Mouse (Mus musculus) forebrain, embryonic 16.5 days (tissue): ENCODE results near the gene Kctd11. TPM values are rescaled to one million over a fixed set of nuclear protein-coding genes. Genes with fewer than 3 reads are reported as not detected.
"Not testable (repeated sequence)": the region's sequence is repeated elsewhere in the genome, so short reads cannot be mapped to it uniquely, and the experiment has no call there.

Source experiments
- ATAC-seq: fragments of 200-750 bp; cut with Nextera tagmentation; 2 replicates; pipeline ENCODE4 v1.8.0; 2017; ENCODE audit warnings: mild to moderate bottlenecking, moderate library complexity
- H3K27ac ChIP-seq: fragments of 300-500 bp; sonication (generic); 2 replicates; pipeline ENCODE4 v1.5.1; 2014; ENCODE audit warnings: low read length, control low read depth
- H3K27me3 ChIP-seq: fragments of 300-500 bp; sonication (generic); replicated peaks from 2 replicates; pipeline ENCODE4 v1.6.1; 2014; ENCODE audit warnings: low read length; ENCODE audit not compliant: control insufficient read depth, insufficient read depth
- H3K36me3 ChIP-seq: fragments of 300-500 bp; sonication (generic); 2 replicates; pipeline ENCODE4 v1.6.1; 2014; ENCODE audit not compliant: control insufficient read depth, insufficient read depth
- H3K4me1 ChIP-seq: fragments of 300-500 bp; sonication (generic); replicated peaks from 2 replicates; pipeline ENCODE4 v1.6.1; 2014; ENCODE audit warnings: low read length; ENCODE audit not compliant: control insufficient read depth, insufficient read depth
- H3K4me2 ChIP-seq: fragments of 300-500 bp; sonication (generic); 2 replicates; pipeline ENCODE4 v1.6.1; 2014; ENCODE audit warnings: mild to moderate bottlenecking, low read length, control low read depth
- H3K4me3 ChIP-seq: fragments of 300-500 bp; sonication (generic); replicated peaks from 2 replicates; pipeline ENCODE4 v1.5.1; 2014; ENCODE audit warnings: mild to moderate bottlenecking, low read length, control low read depth
- H3K9ac ChIP-seq: fragments of 300-500 bp; sonication (generic); replicated peaks from 2 replicates; pipeline ENCODE4 v1.6.1; 2014; ENCODE audit warnings: low read depth, low read length, control low read depth
- H3K9me3 ChIP-seq: fragments of 300-500 bp; sonication (generic); 2 replicates; pipeline ENCODE4 v1.6.1; 2016; ENCODE audit warnings: low read length; ENCODE audit not compliant: control insufficient read depth
- WGBS: fragments of 180-500 bp; shearing (Covaris S2); extraction: QIAGEN DNeasy Blood & Tissue Kit; methylation state at CpG from one replicate; pipeline ENCODE4 v1.1.7; 2014; 5-methylcytosine and 5-hydroxymethylcytosine counted together
- polyA plus RNA-seq: library from polyadenylated mRNA; unstranded; fragments of >200 nt; fragmentation: Nextera tagmentation; extraction: Ambion mirVana; gene quantifications from 2 replicates; pipeline ENCODE4 v1.2.1, GENCODE M21; 2015

The Kctd11 gene
- 1.3 and 1.9 TPM in 2 replicates for polyA plus RNA-seq

DNA sequence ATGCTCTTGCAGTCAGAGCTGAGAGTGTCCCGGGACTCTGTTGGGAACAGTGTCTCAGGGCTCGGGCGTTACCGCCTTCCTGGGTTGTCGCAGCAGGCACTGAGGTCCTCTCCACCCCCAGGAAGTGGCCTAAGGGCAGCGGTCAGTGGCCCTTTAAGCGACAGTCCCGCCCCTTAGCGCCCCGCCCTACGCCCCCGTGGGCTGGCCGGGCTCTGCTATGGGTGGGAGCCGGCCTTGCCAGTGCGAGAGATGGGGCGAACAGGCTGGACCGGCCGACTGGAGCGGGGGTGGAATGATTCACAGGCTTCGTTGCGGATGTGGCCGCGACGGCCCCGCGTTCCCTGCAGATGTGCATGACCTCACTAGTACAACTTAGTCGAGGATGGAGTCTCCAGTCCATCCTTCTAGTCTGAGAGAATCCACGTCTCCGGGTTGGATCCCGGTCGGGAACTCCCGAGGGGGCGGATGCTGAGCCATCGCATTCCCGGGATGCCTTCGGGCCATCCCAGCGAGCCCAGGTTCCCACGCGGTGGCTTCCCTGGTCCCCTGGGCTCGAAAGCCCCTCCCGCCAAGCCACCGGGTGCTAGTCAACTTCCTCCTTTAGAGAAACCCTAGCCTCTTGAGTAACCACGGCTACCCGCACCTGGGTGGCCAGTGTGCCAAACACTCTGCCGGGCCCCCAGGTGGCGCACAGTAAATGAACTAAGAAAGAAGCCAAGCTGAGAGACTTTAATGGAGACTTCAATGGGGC, at the start of gene Kctd11:
Gene Kctd11 (minus strand): TSS at position 554 of the 751 bp plus-strand sequence.
- peak; percentile 78 for ATAC-seq
- Histone ChIP-seq H3K4me2 (peak within 1 kb of the TSS; percentile 72), H3K4me3 (peak within 1 kb of the TSS; percentile 44), H3K4me1 (peaks cover 16% of the 10 kb centered on the region), H3K27ac (0 out of 2 replicates have a peak within 1 kb of the TSS, but pooled peaks have one; percentile 16), H3K9me3 (no peaks in the 10 kb centered on the region), H3K9ac (peak within 1 kb of the TSS; percentile 59), H3K36me3 (no peaks in the 10 kb centered on the region), H3K27me3 (peaks cover 5% of the 10 kb centered on the region; the same call in 1 of the 2 replicates)
- WGBS, result under 1% methylated on average over 46 of the region's 46 CpGs

DNA sequence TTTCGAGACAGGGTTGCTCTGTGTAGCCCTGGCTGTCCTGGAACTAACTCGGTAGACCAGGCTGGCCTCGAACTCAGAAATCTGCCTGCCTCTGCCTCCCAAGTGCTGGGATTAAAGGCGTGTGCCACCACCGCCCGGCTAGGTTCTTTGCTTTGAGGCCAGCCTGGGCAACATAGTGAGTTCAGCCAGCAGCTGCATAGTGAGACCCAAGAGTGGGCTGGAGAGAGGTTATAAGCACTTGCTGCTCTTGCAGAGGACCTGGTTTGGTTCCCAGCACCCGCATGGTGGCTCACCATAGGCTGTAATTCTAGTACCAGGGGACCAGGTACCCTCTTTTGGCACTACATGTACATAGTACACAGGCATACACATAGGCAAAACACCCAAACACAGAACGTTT, 49.0 kb upstream of the Kctd11 start:
- WGBS, result 91% methylated on average over 8 of the region's 8 CpGs
- H3K9me3 ChIP-seq, result not testable (repeated sequence)

DNA sequence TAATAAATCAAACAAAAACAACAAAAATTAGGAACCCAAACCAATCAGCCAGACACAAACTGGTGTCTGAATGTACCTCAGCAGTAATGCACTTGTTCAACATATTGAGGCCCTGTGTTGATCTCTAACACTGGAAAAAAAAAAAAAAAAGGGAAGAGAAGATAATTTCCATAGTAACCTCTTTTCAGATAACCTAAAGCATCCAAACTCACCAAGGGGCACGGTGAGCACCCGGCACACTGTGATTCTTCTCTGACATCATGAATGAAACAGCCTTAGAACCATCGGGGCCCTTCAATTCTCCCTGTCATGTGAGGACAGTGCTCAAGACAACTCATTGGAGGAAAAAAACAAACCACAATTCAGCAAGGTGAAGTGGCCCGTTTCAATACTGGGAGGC, 48.5 kb upstream of the Kctd11 start:
- 88% methylated on average over 4 of the region's 4 CpGs for WGBS
- Histone ChIP-seq H3K36me3 (no peaks in the 10 kb centered on the region), H3K9ac (no peak overlapping the region), H3K27ac (no peak overlapping the region), H3K4me3 (no peak overlapping the region), H3K4me1 (peaks cover 7% of the 10 kb centered on the region), H3K9me3 (no peaks in the 10 kb centered on the region), H3K4me2 (no peak overlapping the region), H3K27me3 (no peaks in the 10 kb centered on the region)
- ATAC-seq, result no peak

More for the DNA sequence above, 49.0 kb upstream of the Kctd11 start:
- H3K4me3 ChIP-seq, ATAC-seq, H3K27ac ChIP-seq, H3K4me1 ChIP-seq, H3K9ac ChIP-seq, H3K36me3 ChIP-seq, H3K27me3 ChIP-seq, H3K4me2 ChIP-seq: not testable (repeated sequence)

DNA sequence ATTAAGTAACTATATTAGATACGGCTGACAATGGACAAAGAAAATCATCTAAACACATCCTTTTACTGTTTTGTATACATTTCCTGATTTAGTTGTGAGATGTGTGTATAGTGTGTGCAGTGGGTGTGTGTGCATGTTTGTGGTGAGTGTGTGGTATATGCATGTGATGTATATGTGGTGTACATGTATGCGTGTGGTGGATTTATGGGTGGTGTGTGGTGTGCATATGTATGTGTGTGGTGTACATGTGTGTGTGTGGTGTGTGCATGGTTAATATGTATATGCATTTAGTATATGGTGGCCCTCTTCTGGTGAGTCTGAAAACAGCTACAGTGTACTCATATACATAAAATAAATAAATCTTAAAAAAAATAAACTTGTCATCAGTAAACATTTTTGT, 46.3 kb upstream of the Kctd11 start:
- no peaks in the 10 kb centered on the region for H3K27me3 ChIP-seq
- no peak for ATAC-seq
- 98% methylated on average over 2 of the region's 2 CpGs for WGBS
- no peak overlapping the region for H3K4me3 ChIP-seq
- no peak overlapping the region for H3K27ac ChIP-seq
- no peak overlapping the region for H3K4me2 ChIP-seq
- no peaks in the 10 kb centered on the region for H3K36me3 ChIP-seq
- H3K9ac ChIP-seq, result no peak overlapping the region
- peaks cover under 1% of the 10 kb centered on the region for H3K4me1 ChIP-seq
- H3K9me3 ChIP-seq, result no peaks in the 10 kb centered on the region

DNA sequence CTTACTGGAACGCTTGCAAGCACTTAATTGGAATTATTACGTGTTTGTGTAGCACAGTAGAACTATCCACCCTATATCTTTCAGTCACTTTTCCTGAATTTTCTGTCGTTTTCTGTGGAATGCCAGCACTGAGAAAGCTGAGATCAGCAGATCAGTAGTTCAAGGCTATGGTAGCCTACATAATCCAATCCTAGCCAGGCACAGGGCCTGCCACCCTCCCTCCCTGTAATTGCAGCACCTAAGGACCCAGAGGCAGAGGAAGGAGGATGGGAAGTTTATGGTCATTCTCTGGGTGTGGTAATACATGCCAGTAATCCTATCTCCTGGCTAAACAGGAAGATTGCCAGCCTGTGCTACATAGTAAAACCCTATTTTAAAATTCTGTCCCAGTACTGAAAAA, 41.6 kb upstream of the Kctd11 start:
- H3K36me3 ChIP-seq, result peaks cover 9% of the 10 kb centered on the region
- WGBS, result 60% methylated on average over 3 of the region's 3 CpGs
- H3K4me3 ChIP-seq, result no peak overlapping the region
- no peaks in the 10 kb centered on the region for H3K9me3 ChIP-seq
- H3K4me1 ChIP-seq, result peaks cover 21% of the 10 kb centered on the region
- no peak overlapping the region for H3K4me2 ChIP-seq
- no peak overlapping the region for H3K27ac ChIP-seq
- no peak for ATAC-seq
- H3K27me3 ChIP-seq, result no peaks in the 10 kb centered on the region
- no peak overlapping the region for H3K9ac ChIP-seq

DNA sequence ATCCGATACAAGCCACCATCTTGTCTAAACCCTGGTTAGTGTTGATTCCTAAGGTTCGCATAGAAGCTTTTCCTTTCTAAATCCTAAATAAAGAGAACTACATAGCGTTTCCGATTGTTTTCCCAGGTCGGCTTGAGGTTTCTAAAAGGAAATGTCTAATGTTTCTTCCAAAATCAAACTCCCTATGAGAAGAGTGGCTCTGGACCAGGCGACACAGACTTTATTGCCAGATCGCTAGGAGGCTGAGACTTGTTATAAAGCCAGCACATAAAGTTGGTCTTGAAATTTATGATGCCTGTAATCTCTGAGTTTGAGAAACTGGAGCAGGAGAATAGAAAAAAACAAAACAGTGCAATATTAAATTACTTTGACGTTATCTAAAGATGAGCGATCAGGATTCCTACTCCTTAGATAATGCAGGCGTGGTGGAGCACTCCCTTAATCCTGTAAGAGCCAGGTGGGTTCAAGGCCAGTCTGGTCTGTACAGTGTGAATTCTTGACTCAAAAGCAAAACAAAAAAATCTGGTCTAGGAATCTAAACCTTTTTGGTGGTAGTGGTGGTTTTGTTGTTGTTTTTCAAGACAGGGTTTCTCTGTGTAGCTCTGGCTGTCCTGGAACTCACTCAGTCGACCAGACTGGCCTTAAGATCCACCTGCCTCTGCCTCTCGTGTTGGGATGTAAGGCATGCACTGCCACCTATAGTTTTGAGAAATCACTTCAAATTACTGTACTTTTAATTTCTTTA, 41.0 kb upstream of the Kctd11 start:
- Histone ChIP-seq H3K9ac (peak overlapping the region; percentile 64), H3K4me1 (peaks cover 21% of the 10 kb centered on the region), H3K4me3 (peak overlapping the region; percentile 61), H3K27me3 (no peaks in the 10 kb centered on the region), H3K9me3 (no peaks in the 10 kb centered on the region), H3K4me2 (peak overlapping the region; percentile 79), H3K27ac (peak overlapping the region; percentile 98), H3K36me3 (peaks cover 15% of the 10 kb centered on the region)
- WGBS, result 2% methylated on average over 12 of the region's 12 CpGs
- ATAC-seq, result no peak

DNA sequence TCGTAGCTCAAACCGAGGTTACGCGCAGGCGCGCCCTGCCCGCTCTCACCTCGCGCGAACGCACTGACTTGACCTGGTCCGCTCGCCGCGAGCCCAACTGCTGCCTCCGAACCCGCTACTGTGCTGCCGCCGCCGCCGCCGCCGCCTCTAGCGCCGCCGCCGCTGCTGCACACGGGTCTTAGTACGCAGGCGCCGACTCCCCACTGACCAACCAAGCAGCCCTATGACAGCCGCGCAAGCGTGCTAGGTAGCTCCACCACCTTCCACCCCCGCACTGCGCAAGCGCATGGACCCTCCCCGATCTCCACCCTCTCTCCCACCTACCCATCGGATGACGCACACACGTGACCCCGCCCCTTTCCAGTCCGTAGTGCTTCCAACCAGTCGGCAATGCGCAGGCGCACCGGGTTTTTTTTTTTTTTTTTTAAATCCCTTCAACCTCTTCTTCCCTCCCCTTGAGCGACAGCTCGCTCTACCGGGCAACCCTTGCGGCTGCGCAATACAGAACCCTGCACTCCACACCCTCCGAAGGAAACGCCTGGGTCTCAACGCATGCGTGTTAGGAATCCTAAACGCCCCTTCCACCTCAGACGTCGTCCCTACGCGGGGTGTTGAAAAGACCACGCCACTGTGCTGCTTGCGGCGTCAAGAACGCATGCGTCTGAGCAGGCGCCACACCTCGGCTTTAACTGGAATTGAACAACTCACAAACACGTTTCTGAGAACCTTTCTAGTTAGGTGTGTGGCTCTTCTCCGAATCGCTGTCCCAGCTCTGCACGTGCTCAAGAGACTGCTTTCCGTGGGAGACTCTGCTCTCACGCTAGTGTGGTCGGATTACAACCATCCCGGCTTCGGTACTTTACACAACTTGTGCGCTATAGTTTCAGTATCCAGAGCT, 40.2 kb upstream of the Kctd11 start, which contains the start of gene Eif5a:
Gene Eif5a (minus strand): TSS at position 845 of the 898 bp plus-strand sequence.
- peak within 1 kb of the TSS; percentile 89 for H3K9ac ChIP-seq
- peak within 1 kb of the TSS; percentile 97 for H3K4me2 ChIP-seq
- peak within 1 kb of the TSS; percentile 87 for H3K4me3 ChIP-seq
- no peaks in the 10 kb centered on the region for H3K9me3 ChIP-seq
- peaks cover 21% of the 10 kb centered on the region for H3K4me1 ChIP-seq
- H3K27ac ChIP-seq, result peak within 1 kb of the TSS; percentile 98
- peaks cover 17% of the 10 kb centered on the region for H3K36me3 ChIP-seq
- ATAC-seq, result peak; percentile 98
- under 1% methylated on average over 78 of the region's 78 CpGs for WGBS
- no peaks in the 10 kb centered on the region for H3K27me3 ChIP-seq

DNA sequence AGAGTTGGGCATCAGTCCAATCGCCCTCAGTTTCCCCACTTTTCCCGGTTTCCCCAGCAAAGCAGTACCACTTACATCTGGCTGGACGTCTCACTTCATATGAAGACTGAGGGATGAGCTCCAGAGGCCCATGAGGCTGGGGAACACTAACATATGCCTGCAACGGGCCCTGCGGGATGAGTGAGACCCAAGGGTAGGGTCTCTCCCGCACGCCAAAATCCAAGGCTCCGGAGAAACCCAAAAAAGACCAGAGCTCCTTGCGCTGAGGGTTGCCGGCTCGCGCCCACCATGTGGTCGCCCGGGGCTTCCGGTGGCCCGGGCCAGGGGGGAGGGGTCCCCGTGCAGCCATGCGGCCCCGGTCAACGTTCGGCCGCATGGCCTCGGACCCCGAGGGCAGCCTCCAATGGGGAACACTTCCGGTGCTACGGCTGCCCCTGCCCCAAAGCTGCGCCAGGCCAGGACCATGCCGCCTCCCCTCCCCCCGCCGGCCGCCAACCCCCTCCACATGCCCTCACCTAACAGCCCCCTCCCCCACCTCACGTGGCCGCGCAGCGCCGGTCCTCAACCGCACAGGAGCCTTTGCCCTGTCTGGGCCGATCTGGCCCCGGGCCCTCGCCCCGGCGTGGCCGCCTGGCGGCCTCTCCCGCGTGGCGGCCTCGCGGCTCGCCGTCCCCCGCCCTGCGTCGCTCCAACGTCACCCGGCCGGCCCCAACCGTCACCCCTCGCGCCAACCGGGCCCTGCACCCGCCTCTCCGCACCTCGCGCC, 39.2 kb upstream of the Kctd11 start:
- H3K27ac ChIP-seq, result peak overlapping the region; percentile 88
- H3K27me3 ChIP-seq, result no peaks in the 10 kb centered on the region
- no peaks in the 10 kb centered on the region for H3K9me3 ChIP-seq
- H3K36me3 ChIP-seq, result peaks cover 22% of the 10 kb centered on the region
- no peak for ATAC-seq
- peaks cover 22% of the 10 kb centered on the region for H3K4me1 ChIP-seq
- WGBS, result under 1% methylated on average over 62 of the region's 65 CpGs
- H3K4me3 ChIP-seq, result peak overlapping the region; percentile 87
- H3K9ac ChIP-seq, result peak overlapping the region; percentile 89
- peak overlapping the region; percentile 97 for H3K4me2 ChIP-seq
